Mouse (Mus musculus) ES-E14 (cell line): Measurements from ENCODE around the gene Mapkapk3. TPM values are rescaled to one million over a fixed set of nuclear protein-coding genes. Genes with fewer than 3 reads are reported as not detected.

Experiments used
- DNase-seq: peaks from one replicate; pipeline ENCODE4 v3.0.0-alpha.2; 2013; ENCODE audit warnings: low read depth, low spot score
- H3K27ac ChIP-seq: 2 replicates; pipeline ENCODE4 v1.5.1; 2012; ENCODE audit warnings: low read depth, mild to moderate bottlenecking, low read length, moderate library complexity, mixed read lengths; ENCODE audit not compliant: poor library complexity, insufficient read depth, severe bottlenecking
- H3K36me3 ChIP-seq: 2 replicates; pipeline ENCODE4 v1.6.1; 2012; ENCODE audit warnings: mild to moderate bottlenecking, low read length, moderate library complexity, mixed read lengths; ENCODE audit not compliant: control insufficient read depth, poor library complexity, insufficient read depth, severe bottlenecking
- H3K4me1 ChIP-seq, 2 experiments: fragments of 150-350 bp in 1 of 2; sonication (generic) in 1 of 2; 2 replicates each; pipeline ENCODE4 v1.6.1; 2012; ENCODE audit warnings: low read length in 2 of 2, mild to moderate bottlenecking in 1 of 2, mixed read lengths in 1 of 2; ENCODE audit not compliant: control insufficient read depth in 2 of 2, insufficient read depth in 2 of 2, poor library complexity in 1 of 2
- H3K4me3 ChIP-seq, 2 experiments: fragments of 150-350 bp in 1 of 2; sonication (generic) in 1 of 2; 2 replicates each; pipeline ENCODE4 v1.5.1; 2012; ENCODE audit warnings: low read length in 2 of 2, low read depth in 1 of 2, mild to moderate bottlenecking in 1 of 2, mixed read lengths in 1 of 2; ENCODE audit not compliant: insufficient read depth in 1 of 2, poor library complexity in 1 of 2, severe bottlenecking in 1 of 2
- H3K9ac ChIP-seq: 2 replicates; pipeline ENCODE4 v1.6.1; 2012; ENCODE audit warnings: low read depth, mild to moderate bottlenecking, low read length, mixed read lengths; ENCODE audit not compliant: poor library complexity, insufficient read depth, severe bottlenecking
- H3K9me3 ChIP-seq: fragments of 150-350 bp; sonication (generic); 2 replicates; pipeline ENCODE4 v1.6.1; 2012; ENCODE audit warnings: low read depth, mild to moderate bottlenecking, low read length; ENCODE audit not compliant: control insufficient read depth, insufficient read depth
- CHD2 ChIP-seq: IDR thresholded peaks from 2 replicates; pipeline ENCODE4 v1.6.1; 2014; ENCODE audit warnings: mild to moderate bottlenecking, low read depth, low read length, inconsistent platforms
- HCFC1 ChIP-seq: IDR thresholded peaks from 2 replicates; pipeline ENCODE4 v1.6.1; 2012; ENCODE audit warnings: low read length, inconsistent platforms, borderline replicate concordance; ENCODE audit not compliant: insufficient read depth
- MAFK ChIP-seq: IDR thresholded peaks from 2 replicates; pipeline ENCODE4 v1.6.1; 2014; ENCODE audit warnings: mild to moderate bottlenecking, low read depth, low read length, inconsistent platforms; ENCODE audit not compliant: insufficient read depth
- ZC3H11A ChIP-seq: IDR thresholded peaks from 2 replicates; pipeline ENCODE4 v1.6.1; 2012; ENCODE audit warnings: low read depth, mild to moderate bottlenecking, inconsistent platforms, low read length, borderline replicate concordance
- ZNF384 ChIP-seq: IDR thresholded peaks from 2 replicates; pipeline ENCODE4 v1.6.1; 2012; ENCODE audit warnings: low read depth, low read length, inconsistent platforms
- in situ Hi-C, 2 experiments: fragments of 600-800 bp; cut with MboI; formaldehyde crosslinking; loops; one replicate each; pipeline ENCODE4 v1.15.1; 2025; ENCODE audit warnings: low sequenced_read_pairs in 2 of 2, inconsistent platforms in 1 of 2; ENCODE audit not compliant: unreplicated experiment in 2 of 2
- total RNA-seq: library from RNA; depleted of rRNA; stranded (reverse); fragments of 300-350 nt; gene quantifications from 2 replicates; pipeline ENCODE4 v1.2.3, GENCODE M21; 2012

Gene Mapkapk3
- total RNA-seq, 1 experiment, result 25.7 TPM

GRCm38 (mm10) chr9:107327879-107328620 is 38.4 kb upstream of the Mapkapk3 start:
- peaks cover 0 to 28% of the 10 kb centered on the region in 2 experiments; a peak in 1 of 4 replicates for H3K4me1 ChIP-seq
- no peak overlapping the region for H3K9ac ChIP-seq
- no peak overlapping the region for H3K4me3 ChIP-seq
- H3K27ac ChIP-seq, result no peak overlapping the region
- peaks cover 15% of the 10 kb centered on the region; the same call in 1 of the 2 replicates for H3K36me3 ChIP-seq
- no peak for DNase-seq
- TF ChIP-seq ZC3H11A (no peak), MAFK (no peak), CHD2 (no peak), ZNF384 (no peak), HCFC1 (no peak)
- in situ Hi-C loops, result no loop called here
- no peaks in the 10 kb centered on the region for H3K9me3 ChIP-seq

DNA sequence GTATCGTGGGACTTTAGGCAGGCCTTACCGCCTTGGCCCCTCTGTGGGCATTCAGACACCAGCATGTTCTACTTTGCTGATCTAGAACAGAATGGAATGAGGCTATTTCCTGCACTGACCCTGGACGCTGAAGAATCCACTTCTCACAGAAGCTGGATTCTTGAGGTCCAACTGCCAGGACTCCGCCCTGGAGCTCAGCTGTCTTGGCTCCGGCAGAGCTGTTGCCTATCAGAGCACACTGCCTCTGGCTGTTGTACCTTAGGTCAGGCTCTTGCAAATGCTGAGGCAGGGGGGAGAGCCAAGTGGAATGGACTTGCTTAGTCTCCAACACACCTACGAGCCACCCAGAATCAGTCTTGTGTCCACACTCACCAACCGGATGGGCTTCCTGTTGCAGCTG is 36.2 kb upstream of the Mapkapk3 start:
- Histone ChIP-seq H3K4me3 (no peak overlapping the region), H3K9me3 (no peaks in the 10 kb centered on the region), H3K36me3 (peaks cover 15% of the 10 kb centered on the region; the same call in 1 of the 2 replicates), H3K27ac (peak overlapping the region; percentile 12; the same call in 1 of the 2 replicates), H3K4me1 (peaks cover 0 to 28% of the 10 kb centered on the region in 2 experiments; a peak in 1 of 4 replicates), H3K9ac (no peak overlapping the region)
- TF ChIP-seq ZNF384, result no peak
- no peak for TF ChIP-seq MAFK
- in situ Hi-C loops, result no loop called here
- no peak for DNase-seq

DNA sequence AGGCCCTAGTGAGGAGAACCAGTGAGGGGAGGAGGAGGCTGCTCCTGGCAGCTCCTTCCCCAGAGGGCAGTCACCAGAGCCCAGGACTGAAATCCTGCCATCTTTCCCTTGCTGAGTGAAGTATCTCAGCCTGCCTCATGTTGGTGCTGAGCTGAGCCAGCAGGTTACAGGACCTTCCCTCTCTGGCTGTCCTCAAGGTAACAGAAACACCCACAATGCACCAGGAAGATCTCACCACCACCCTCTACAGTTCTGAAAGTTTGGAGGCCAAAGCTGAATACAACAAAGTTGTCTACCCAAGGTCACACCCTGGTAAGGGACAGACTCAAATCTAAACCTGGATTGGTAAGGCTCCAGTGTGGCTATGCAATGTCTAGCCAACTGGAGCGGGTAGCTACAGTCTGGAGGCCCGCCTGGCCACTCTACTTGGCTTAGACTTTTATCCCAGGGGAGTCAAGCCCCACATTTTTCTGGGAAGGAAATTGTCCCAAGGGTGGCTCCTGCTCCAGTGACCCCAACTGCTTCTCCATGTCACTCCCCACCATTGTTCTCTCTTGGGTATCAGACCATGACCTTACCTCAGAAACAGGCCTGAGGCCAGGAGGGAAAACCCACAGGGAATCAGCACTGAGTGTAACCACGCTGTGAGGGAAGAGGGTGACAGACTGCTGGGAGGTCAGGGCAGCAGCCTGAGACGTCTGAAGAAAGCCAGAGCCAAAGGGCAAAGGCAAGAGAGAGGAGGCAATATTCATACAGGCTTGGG is 35.3 kb upstream of the Mapkapk3 start:
- H3K36me3 ChIP-seq, result peaks cover 15% of the 10 kb centered on the region; the same call in 1 of the 2 replicates
- H3K9ac ChIP-seq, result no peak overlapping the region
- TF ChIP-seq MAFK (no peak), ZNF384 (no peak), ZC3H11A (no peak), HCFC1 (no peak), CHD2 (no peak)
- in situ Hi-C loops, result no loop called here
- no peaks in the 10 kb centered on the region for H3K9me3 ChIP-seq
- DNase-seq, result no peak
- no peak overlapping the region for H3K27ac ChIP-seq
- H3K4me1 ChIP-seq, result peaks cover 0 to 28% of the 10 kb centered on the region in 2 experiments; a peak in 1 of 4 replicates
- H3K4me3 ChIP-seq, result no peak overlapping the region

- Histone ChIP-seq H3K9ac (no peak overlapping the region), H3K4me1 (peaks cover 0 to 21% of the 10 kb centered on the region in 2 experiments; a peak in 1 of 4 replicates), H3K4me3 (no peak overlapping the region), H3K9me3 (no peaks in the 10 kb centered on the region), H3K36me3 (peaks cover 9% of the 10 kb centered on the region; the same call in 1 of the 2 replicates), H3K27ac (no peak overlapping the region)
- TF ChIP-seq MAFK (no peak), CHD2 (no peak), ZNF384 (no peak), ZC3H11A (no peak), HCFC1 (no peak)
- in situ Hi-C loops, result no loop called here
- DNase-seq, result no peak
Observed at GRCm38 (mm10) chr9:107323558-107323957, 33.9 kb upstream of the Mapkapk3 start.
